Mouse (Mus musculus): Measurements from ENCODE around the gene a.

DNA sequence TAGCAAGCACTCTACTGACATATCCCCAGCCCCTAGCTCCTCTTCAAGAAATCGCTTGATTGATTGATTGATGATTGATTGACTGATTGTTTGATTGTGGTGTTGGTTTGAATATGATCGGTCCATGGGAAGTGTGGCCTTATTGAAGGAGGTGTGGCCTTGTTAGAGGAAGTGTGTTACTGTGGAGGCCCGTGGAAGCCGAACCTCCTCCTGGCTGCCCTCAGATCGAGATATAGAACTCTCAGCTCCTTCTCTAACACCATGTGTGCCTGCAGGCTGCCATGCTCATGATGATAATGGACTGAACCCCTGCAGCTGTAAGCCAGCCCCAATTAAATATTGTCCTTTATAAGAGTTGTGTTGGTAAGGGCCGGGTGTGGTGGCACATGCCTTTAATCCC lies 24.2 kb upstream of the a start:
- TF ChIP-seq POLR2A (IDR thresholded peaks at IDR 0.05; ENCODE audit: insufficient read depth, low read depth, low read length) (no peak), CTCF (IDR thresholded peaks at IDR 0.05; ENCODE audit: insufficient read depth, low read depth, low read length) (no peak)
